Mouse (Mus musculus) layer of hippocampus, adult 8-10 months (tissue): ENCODE results near the gene Krt20. TPM values are rescaled to one million over a fixed set of nuclear protein-coding genes. Genes with fewer than 3 reads are reported as not detected.

Experiments used
- DNase-seq, 2 experiments: peaks; one replicate each; pipeline ENCODE4 v3.0.0; 2022; ENCODE audit warnings: low spot score in 2 of 2
- total RNA-seq, 4 experiments: library from RNA; stranded (reverse); gene quantifications; 2 replicates each; pipeline ENCODE4 v1.2.4; 2022

Gene Krt20
- not detected for total RNA-seq

GRCm38 (mm10) chr11:99437972-99438371, at the start of gene Krt20:
TSS of gene Krt20 (minus strand) at chr11:99438150.
- DNase-seq: no peak

- DNase-seq: no peak
Measured at GRCm38 (mm10) chr11:99474981-99475380, 37.0 kb upstream of the Krt20 start.

GRCm38 (mm10) chr11:99473433-99473832, 35.5 kb upstream of the Krt20 start:
- no peak for DNase-seq

- no peak for DNase-seq
Measured at GRCm38 (mm10) chr11:99472405-99472804, 34.5 kb upstream of the Krt20 start.

GRCm38 (mm10) chr11:99471946-99472345, 34.0 kb upstream of the Krt20 start:
- no peak for DNase-seq

GRCm38 (mm10) chr11:99469228-99469627, 31.3 kb upstream of the Krt20 start:
- DNase-seq: no peak

- no peak for DNase-seq
Measured at GRCm38 (mm10) chr11:99468566-99468965, 30.6 kb upstream of the Krt20 start.

GRCm38 (mm10) chr11:99466316-99466715, 28.4 kb upstream of the Krt20 start:
- no peak for DNase-seq

- DNase-seq: peak; percentile 65 to 82
Measured at GRCm38 (mm10) chr11:99464836-99465235, 26.9 kb upstream of the Krt20 start.

GRCm38 (mm10) chr11:99463155-99463554, 25.2 kb upstream of the Krt20 start:
- peak; percentile 16 to 77 for DNase-seq

- DNase-seq: no peak
Measured at GRCm38 (mm10) chr11:99461736-99462135, 23.8 kb upstream of the Krt20 start.

GRCm38 (mm10) chr11:99458887-99459286, 20.9 kb upstream of the Krt20 start:
- no peak for DNase-seq

GRCm38 (mm10) chr11:99454759-99455158, 16.8 kb upstream of the Krt20 start:
- DNase-seq: no peak

- DNase-seq: no peak
Measured at GRCm38 (mm10) chr11:99454044-99454443, 16.1 kb upstream of the Krt20 start.

- no peak for DNase-seq
Measured at GRCm38 (mm10) chr11:99448769-99449168, 10.8 kb upstream of the Krt20 start.

- no peak for DNase-seq
Measured at GRCm38 (mm10) chr11:99441220-99441619, 3.3 kb upstream of the Krt20 start.

- DNase-seq: no peak
Measured at GRCm38 (mm10) chr11:99439465-99439864, 1.5 kb upstream of the Krt20 start.

- no peak for DNase-seq
Measured at GRCm38 (mm10) chr11:99436625-99437024, 1.3 kb downstream of the Krt20 start.

GRCm38 (mm10) chr11:99430670-99431069, 7.3 kb downstream of the Krt20 start:
- DNase-seq: peak in 1 of 2 experiments; percentile 17

GRCm38 (mm10) chr11:99422159-99422558, 15.8 kb downstream of the Krt20 start, which contains the start of gene Krt12:
TSS of gene Krt12 (minus strand) at chr11:99422259.
- DNase-seq: no peak

- DNase-seq: no peak
Measured at GRCm38 (mm10) chr11:99420586-99420985, 17.4 kb downstream of the Krt20 start.

- DNase-seq: no peak
Measured at GRCm38 (mm10) chr11:99417819-99418218, 20.1 kb downstream of the Krt20 start.

- peak; percentile 36 to 56 for DNase-seq
Measured at GRCm38 (mm10) chr11:99416902-99417301, 21.0 kb downstream of the Krt20 start.
